Mouse (Mus musculus): ENCODE data around the gene Osbpl9.
A peak's percentile ranks its signal among the peaks of the same experiment; 100 is the strongest.

Osbpl9 gene

GRCm38 (mm10) chr4:109043294-109043693 lies 158.8 kb downstream of the Osbpl9 start:
- no peak for DNase-seq (ENCODE audit: low read depth, low spot score)

GRCm38 (mm10) chr4:109042739-109043138 lies 159.3 kb downstream of the Osbpl9 start:
- no peak for DNase-seq (ENCODE audit: low read depth, low spot score)

- peak; percentile 64 for DNase-seq (ENCODE audit: low read depth, low spot score)
Measured at GRCm38 (mm10) chr4:109036327-109036726, 165.7 kb downstream of the Osbpl9 start.

- no peak for DNase-seq (ENCODE audit: low read depth, low spot score)
Measured at GRCm38 (mm10) chr4:109030266-109030665, 171.8 kb downstream of the Osbpl9 start.

- no peak for DNase-seq (ENCODE audit: low read depth, low spot score)
Measured at GRCm38 (mm10) chr4:109029857-109030256, 172.2 kb downstream of the Osbpl9 start.

- DNase-seq (ENCODE audit: low read depth, low spot score) = no peak
Measured at GRCm38 (mm10) chr4:109026543-109026942, 175.5 kb downstream of the Osbpl9 start.

GRCm38 (mm10) chr4:109025061-109025460 lies 177.0 kb downstream of the Osbpl9 start:
- DNase-seq (ENCODE audit: low read depth, low spot score) = no peak

GRCm38 (mm10) chr4:109021976-109022375 lies 180.1 kb downstream of the Osbpl9 start:
- DNase-seq (ENCODE audit: low read depth, low spot score) = no peak

GRCm38 (mm10) chr4:109019301-109019700 lies 182.8 kb downstream of the Osbpl9 start:
- DNase-seq (ENCODE audit: low read depth, low spot score) = no peak

GRCm38 (mm10) chr4:109017441-109017840 lies 184.6 kb downstream of the Osbpl9 start:
- DNase-seq (ENCODE audit: low read depth, low spot score) = no peak

- no peak for DNase-seq (ENCODE audit: low read depth, low spot score)
Measured at GRCm38 (mm10) chr4:109014091-109014490, 188.0 kb downstream of the Osbpl9 start.

Data from forelimb bud, embryonic 11.5 days (tissue).